Mouse (Mus musculus) megakaryocyte, embryonic 14.5 days (primary cell): ENCODE results near the gene Asic2.

Source experiments
- FLI1 ChIP-seq: IDR thresholded peaks from 2 replicates; pipeline ENCODE4 v1.6.1; 2012; ENCODE audit warnings: low read length, inconsistent platforms, mixed read lengths
- GATA1 ChIP-seq: IDR thresholded peaks from 3 replicates; pipeline ENCODE4 v1.6.1; 2012; ENCODE audit warnings: mixed read lengths, low read length, inconsistent platforms, borderline replicate concordance

DNA sequence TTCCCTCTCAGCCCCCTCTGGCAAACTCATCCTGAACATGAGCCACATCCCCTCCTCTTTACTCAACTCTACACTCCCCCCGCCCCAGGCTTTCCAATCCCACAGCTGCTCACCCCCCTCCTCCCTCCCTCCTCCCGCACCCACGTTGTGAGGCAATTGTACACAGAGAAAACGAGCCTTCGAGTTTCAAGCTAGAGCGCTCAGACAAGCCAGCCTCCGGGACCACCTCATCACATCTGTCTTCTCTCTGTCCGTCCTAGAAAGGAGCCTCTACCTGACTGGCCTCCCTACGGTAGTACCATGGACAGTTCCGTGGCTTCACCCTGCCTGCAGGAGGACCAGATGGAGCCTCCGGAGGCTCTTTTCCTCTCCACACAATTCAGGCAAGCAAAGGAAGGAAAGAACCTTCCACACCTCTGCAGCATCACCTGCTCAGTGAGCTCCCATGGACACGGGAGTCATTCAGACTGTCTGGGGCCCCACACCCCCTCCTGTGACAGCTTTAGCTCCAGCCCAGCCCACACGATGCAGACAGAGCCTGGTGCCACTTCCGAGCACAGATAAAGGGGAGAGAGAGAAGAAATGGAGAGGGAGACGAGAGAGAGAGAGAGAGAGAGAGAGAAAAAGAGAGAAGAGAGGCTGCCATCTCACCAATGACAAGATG lies 1.5 kb downstream of the Asic2 start:
- no peak for TF ChIP-seq GATA1
- no peak for TF ChIP-seq FLI1
